Mouse (Mus musculus): Measurements from ENCODE around the gene Gxylt2.

Gene Gxylt2

GRCm38 (mm10) chr6:100716817-100717216 lies 12.3 kb downstream of the Gxylt2 start:
- no peak for DNase-seq

- no peak for DNase-seq
Measured at GRCm38 (mm10) chr6:100720098-100720501, 15.6 kb downstream of the Gxylt2 start.

- DNase-seq, result peak; percentile 13
Measured at GRCm38 (mm10) chr6:100720882-100721721, 16.6 kb downstream of the Gxylt2 start.

GRCm38 (mm10) chr6:100731996-100732375 lies 27.5 kb downstream of the Gxylt2 start:
- no peak for DNase-seq

- no peak for DNase-seq
Measured at GRCm38 (mm10) chr6:100732376-100733021, 28.0 kb downstream of the Gxylt2 start.

DNA sequence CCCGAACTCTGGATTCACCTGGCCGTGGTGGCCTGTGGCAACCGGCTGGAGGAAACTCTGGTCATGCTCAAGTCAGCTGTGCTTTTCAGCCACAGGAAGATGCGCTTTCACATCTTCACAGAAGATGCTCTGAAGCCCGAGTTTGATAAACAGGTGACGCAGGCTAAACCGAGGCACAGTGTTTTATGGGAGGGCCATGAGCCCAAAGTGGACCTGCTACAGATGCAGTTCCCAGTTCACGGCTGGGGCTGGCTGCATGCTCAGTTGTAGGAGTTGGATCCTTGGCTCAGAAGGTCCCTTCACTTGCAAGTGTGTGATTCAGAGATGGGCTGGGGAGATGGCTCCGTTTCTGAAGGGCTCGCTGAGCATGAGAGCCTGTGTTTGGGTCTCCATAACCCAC lies 28.7 kb downstream of the Gxylt2 start:
- no peak for DNase-seq

GRCm38 (mm10) chr6:100734321-100734720 lies 29.8 kb downstream of the Gxylt2 start:
- no peak for DNase-seq

DNA sequence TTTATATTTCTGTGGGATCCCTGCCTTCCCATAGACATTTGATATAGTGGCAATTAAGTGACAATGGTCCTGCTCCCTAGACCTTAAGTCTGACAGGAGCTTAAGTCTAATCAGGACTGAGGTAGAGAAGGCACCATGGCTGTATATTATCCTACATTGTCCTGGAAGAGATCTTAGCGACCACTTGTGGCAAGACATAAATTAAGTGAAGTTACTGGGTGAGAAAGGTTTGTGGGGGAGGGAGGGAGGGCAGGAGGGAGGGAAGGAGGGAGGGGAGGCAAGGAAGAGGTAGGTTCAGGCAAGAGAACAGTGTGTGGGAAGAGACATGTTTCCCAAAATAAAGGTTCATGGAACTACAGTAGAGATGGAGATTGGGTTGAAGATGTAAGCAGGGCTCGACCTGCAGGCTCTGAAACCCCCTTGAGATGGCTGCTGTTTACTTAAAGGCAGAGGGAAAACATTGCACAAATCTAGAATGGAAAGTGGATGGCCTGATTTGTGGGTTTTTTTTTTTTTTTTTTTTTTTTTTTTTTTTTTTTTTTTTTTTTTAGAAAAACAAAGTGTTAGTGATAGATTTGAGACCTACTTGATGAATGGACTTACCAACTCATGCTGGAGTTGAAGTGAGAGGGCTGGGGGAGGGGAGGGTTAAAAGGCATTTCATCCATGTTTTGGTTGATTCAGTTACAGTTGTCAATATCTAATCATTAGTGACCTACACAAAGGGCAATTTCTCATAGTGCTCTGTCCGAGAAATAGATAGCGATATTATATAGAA lies 54.1 kb downstream of the Gxylt2 start:
- no peak for DNase-seq

DNA sequence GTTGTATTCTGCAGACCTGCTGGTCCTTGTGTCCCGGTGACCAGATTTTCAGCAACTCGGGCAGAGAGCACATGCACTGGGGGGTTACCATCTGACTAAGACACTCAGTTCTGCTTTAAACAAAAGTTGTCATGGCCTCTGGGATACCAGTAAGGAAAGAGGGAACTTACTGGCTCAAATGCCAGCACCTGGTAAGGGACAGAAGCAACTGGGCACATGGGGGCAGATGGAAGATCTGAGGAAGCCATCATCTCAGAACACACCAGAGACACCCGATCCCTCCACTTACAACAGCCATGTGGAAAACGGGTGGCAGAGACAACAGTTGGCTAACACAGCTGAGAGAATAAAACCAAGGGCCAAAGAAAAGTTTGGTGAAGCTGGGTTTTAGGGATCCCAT lies 63.2 kb downstream of the Gxylt2 start:
- no peak for DNase-seq

DNA sequence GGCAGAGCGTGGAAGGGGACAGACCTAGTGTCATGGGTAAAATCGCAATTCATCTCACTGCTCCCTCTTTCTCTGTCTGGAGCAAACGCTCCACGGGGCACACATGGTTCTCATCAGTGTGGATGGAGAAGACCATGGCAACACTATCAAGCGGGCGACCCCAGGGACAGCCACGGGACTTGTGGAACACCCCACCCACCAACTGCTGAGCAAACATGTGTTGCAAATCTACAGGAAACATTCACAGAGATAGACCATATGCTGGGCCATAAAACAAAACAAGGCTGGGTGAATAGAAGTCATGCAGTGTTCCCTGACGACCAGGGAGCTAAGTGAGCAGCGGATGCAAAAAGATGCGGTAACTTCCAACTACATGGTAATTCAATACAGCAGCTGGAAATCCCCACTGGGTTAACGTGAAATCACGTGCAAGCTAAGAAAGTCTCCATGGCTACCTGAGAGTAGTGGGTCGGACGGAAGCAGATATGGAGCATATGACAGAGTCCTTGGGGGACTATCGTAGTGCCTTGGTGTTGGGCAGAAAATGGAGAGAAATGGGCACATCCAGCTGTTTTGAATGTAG lies 71.5 kb downstream of the Gxylt2 start:
- no peak for DNase-seq

DNA sequence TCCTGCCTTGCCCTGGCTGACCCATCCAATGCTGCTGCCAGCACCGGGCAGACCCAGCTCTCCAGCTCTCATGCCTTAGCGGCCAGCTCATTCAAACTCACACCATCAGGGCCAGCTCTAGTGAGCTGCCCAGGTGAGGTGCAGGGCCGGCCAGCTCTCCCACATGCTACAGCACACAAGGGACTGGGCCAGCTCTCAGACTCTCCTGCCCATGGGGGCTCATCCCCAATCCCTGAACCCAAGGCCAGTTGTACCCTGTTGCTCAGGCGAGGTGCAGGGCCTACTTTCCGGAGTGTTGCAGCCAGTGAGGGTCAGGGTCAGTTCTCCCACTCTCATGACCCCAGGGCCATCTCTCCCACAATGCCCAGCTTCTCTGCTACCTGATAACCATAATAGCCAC lies 74.1 kb downstream of the Gxylt2 start:
- DNase-seq, result no peak

GRCm38 (mm10) chr6:100780421-100780820 lies 75.9 kb downstream of the Gxylt2 start:
- DNase-seq, result no peak

GRCm38 (mm10) chr6:100781644-100782043 lies 77.1 kb downstream of the Gxylt2 start:
- no peak for DNase-seq

GRCm38 (mm10) chr6:100787726-100788125 lies 83.2 kb downstream of the Gxylt2 start:
- DNase-seq, result no peak

GRCm38 (mm10) chr6:100789161-100789560 lies 84.6 kb downstream of the Gxylt2 start:
- no peak for DNase-seq

GRCm38 (mm10) chr6:100792055-100792659 lies 87.6 kb downstream of the Gxylt2 start:
- DNase-seq, result no peak

DNA sequence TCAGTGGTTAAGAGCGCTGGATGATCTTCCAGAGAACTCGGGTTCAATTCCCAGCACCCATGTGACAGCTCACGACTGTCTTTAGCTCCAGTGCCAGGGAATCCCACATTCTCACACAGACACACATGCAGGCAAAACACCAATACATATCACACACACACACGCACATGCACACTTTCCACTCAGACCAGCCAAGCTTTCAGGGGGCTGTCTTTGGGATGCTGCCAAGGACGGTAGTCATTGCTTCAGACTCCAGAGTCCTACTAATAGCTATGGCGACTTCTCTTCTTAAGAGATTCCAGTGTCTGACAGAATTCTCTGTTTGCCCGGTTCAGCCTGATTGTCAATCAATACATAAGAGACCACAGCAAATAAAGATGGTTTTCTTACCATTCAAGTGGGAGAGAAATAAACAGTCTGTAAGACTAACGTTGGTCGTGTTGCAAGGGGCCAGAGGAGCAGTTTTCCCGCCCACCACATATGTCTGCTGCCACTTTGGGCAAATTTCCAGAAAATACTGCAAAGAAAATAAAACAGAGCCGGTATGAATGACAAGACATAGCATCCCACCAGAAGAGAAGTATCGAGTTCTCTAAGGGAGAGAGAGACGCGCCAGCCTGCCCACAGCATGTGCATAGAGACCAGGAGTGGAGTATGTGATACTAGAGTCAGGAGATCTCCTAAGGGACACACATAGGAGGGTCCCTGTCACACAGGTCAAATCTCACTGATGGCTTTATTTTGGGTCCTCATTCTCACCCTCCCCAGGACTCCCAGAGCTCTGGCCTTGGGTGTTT lies 88.6 kb downstream of the Gxylt2 start:
- DNase-seq, result no peak

DNA sequence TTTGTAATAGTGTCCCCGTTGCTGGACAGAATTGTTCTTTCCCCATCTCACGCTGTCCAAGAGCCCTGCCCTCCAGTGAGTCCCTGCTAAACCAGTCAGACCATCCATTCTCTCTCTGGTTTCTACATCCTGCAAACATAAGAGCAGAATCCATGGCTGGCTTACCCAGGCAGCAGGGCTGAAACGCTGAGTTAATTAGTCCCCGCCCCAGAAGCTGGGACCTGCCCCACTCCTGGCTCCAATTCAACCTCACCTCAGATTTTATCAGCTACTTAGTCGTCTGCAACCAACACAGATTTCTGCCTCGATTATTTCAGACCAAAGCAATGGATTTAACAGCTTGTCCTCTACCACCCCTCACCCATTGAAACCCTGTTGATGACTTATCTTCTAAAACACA lies 91.3 kb downstream of the Gxylt2 start:
- DNase-seq, result no peak

DNA sequence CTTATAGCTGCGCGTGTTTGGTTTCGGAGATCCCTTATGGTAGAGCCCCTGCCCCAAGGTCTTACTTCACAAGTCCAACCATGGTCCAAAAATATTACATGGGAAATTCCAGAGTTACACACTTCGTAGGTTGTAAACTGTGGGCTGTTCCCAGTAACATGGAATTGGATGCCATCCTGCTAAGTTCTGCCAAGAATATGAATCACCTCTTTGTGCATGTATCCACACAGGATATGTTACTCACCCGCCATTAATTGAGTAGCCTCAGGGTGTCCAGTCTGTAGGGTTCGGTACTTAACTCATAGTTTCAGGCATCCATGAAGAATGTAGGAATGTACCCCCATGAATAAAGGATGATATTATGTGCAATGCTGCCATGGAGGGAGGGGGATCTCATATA lies 94.8 kb downstream of the Gxylt2 start:
- no peak for DNase-seq

DNA sequence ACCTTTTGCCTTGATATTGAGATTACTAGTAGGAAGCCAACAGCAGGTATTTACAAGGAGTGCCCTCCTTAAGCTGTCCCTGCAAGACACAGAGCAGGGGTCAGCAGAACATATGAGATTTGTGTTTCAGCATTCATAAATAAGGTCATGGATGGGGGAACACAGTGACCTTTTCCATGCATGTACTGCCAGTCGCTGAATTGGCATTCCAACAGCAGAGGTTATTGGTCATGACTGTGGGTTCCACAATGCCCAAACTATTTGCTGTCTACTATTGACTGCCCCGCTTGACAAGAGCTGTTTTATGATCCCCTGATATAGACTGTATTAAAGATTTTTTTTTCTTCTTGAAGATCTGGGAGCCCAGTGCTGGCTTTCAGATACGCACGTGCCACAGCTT lies 95.2 kb downstream of the Gxylt2 start:
- DNase-seq, result no peak

DNA sequence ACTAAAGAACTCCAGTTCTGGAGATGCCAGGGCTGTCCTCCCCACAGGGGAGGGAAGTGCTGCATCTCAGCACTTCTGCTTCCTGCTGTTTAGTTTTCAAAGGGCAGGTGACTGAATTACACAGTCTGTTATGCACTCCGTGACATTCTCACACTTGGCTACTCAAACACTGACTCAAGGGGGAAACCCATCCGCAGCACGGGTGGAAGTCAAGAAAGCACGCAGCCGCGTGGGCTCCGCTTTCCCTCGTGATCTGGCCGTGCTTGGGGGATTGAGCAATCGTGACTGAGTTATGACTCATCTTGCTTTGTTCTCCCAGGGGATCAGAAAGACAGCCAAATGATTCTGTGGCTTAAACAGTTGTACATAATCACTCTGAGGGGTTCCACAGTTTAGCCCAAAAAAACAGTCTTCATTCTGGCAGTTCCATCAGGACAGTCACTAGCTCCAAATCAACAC lies 96.0 kb downstream of the Gxylt2 start:
- DNase-seq, result no peak

Measured in liver (tissue).